Mouse (Mus musculus): ENCODE results near the gene Atp4b.

Gene Atp4b

DNA sequence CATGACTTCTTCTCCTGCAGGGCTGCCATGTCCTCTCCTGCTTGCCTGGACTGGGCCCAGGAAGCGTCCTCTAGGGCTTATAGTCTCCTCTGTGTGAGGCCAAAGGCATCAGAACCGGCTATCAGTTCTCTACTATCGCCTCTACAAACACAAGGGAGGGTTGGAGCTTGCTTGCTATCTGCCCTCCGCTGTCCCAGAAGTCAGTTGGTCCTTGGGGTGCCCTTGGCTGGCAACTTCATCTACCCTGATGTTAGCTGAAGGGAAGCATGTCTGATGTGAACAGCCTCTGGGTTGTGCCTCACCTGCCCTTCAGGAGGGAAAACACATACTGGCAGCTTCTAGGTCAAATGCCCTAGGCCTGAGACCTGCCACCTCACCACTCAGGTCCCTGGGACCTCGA is at the start of gene Atp4b:
TSS of gene Atp4b (minus strand) at position 101 of the 400 bp plus-strand sequence.
- DNase-seq = no peak

DNA sequence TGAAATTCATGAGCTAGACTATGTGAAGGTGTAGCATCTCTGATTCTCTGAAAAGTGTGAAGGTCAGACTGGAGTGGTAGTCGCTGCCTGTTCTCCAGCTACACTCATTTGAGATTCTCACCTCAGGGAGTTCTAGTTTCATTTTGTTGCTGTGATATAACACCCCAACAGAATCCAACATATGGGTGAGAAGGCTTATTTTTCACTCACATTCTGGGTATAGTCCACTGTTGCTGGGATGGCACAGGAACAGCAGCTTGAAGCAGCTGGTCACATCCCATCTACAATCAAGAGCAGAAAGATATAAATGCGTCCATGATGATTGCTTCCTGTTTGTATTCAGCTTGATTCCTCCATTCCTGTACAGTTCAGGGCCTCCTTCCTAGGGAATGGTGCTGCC is 45.5 kb upstream of the Atp4b start:
- no peak for DNase-seq

DNA sequence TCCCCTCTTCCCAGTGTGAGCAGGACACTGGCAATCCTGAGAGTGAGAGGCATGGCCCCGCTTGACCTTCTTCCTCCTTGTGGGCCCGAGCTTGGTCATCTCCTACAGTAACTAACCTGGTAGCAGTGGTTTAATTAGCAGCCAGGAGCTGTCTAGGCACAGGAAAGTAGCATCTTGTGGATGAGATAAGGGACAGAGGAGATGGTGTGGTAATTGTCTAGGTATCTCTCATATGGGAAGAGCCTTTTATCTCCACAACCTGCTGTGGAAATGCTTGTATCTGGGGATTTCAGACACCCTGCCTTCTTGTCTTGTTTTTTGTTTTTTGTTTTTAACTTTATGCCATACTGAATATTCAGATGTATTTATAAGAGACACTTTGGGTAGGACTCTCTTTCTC is 40.9 kb upstream of the Atp4b start:
- no peak for DNase-seq

DNA sequence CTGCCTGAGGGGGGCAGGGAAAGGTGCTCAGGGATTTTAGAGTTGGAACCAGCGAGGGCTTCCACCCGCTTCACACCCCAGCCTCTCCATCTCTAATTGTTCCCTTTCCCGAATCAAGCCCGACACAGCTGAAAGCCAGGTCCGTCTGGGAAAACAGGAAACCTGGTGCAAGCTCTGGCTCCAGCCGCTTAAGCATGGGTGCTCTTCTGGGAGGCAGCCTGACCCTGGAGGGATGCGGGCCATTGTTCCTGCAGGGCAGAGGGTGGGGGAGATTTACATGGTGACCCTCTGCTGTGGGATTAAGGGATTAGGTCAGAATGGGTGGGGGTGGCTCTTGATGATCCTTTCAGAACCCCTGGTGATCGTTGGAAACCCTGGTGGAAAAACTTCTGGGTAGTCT is 39.4 kb upstream of the Atp4b start:
- DNase-seq = no peak

DNA sequence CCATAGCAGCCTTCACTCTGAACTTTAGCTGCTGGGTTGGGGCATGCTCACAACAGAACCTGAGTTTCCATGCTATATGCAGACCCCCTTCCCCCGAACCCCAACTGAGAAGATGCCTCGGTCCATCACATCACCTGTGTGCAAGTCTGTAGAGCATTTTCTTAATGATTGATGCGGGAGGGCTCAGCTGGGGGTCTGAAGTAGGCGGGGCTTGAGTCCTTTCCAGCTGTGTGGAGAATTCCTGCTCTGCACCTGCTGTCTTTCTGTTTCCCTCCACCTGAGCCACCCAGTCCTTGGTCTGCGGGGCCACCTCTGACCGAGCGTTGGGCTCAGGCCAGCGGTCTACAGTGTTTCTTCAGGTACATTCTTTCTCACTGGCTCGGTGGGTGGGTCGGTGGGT is 38.3 kb upstream of the Atp4b start, which contains the start of gene Tmem255b:
TSS of gene Tmem255b (plus strand) at position 301 of the 400 bp plus-strand sequence.
- no peak for DNase-seq

DNA sequence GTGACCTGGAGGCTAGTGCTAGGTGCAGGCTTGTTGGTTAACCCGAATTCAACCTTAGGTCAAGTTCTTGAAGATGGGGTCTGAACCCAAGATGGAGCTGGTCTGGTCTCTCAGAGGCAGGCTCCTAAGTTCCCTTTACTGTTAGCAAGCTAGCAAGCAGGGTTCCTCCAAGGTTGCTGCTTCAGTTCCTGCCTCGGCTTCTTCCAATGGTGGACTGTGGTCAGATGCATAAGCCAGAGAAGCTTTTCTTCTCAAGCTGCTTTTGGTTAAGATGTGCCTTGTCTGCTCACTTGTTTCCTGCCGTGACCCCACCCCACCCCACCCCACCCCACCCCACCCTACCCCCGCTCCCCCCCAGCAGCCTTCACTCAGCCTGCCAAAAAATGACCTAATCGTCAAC is 36.5 kb upstream of the Atp4b start:
- no peak for DNase-seq

DNA sequence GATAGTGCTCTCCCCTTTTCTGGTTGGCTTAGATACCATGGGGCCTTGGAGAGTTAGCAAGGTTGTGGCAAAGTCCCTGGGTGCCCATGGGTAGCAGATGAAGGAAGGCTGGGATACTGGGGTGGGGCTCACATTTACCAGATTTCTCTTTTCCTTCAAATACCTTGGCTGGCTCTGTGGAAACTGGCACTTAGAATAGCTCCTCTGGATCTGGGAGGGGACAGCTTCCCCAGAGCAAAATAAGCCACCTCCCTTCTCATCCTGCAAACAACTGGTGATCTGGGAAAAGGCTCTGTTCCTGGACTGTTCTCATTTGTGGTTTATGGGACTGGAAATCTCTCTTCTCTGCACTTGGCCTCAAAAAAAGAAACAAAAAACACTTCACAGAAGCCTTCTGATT is 34.2 kb upstream of the Atp4b start:
- no peak for DNase-seq

DNA sequence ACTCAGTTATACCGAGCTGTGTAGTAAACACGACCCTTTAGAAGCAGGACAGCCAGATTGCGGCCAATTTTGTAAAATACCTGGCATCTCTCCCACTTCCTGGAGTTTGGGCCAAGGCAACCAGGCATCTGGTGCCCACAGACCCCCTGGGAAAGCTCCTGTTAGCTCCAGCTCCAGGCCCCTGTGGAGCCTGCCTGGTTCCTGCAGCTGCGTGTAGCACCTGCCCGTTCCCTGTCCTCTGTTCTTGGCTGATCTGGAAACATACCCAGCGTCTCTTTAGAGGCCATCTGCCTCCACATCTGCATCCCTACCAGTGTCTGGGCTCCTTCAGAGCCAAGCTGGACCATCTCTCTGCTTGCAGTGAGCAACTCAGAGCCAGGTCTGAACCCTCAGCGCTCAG is 33.8 kb upstream of the Atp4b start:
- no peak for DNase-seq

DNA sequence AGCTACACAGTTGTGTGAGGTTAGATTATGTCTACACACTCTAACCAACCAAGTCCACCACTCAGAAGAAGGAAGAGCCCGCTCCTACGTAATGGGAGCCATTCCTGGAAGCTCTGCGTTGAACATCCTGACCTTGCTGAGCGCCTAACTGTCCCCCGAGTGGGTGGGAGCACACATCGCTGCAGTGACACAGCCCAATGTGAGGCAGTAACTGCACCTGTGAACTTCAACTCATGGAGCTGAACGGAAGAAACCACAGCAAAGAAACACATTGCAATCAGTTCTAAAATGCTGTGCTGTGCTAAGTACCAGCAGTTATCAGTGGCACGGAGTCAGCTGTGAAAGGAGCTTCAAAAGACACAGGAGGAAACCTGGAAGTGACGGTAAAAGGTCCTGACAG is 31.5 kb upstream of the Atp4b start:
- DNase-seq = no peak

DNA sequence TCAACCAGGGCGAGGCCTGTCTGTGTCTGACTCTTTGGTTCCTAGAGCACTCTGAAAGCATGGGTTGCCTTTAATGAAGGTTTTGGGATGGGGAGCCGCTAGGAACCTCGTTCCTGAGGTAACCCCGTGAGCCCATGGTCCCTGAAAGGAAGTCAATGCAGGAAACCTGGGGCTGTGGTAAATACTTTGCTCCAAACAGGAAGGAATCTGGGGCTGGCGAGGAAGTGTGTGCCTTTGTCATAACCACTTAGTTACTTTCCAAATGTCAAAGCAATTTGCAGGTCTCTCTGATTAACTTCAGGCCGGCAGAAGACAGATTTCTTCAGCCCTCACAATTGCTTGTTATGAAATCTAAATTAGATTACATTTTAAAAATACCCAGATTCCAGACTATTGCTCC is 30.7 kb upstream of the Atp4b start:
- no peak for DNase-seq

DNA sequence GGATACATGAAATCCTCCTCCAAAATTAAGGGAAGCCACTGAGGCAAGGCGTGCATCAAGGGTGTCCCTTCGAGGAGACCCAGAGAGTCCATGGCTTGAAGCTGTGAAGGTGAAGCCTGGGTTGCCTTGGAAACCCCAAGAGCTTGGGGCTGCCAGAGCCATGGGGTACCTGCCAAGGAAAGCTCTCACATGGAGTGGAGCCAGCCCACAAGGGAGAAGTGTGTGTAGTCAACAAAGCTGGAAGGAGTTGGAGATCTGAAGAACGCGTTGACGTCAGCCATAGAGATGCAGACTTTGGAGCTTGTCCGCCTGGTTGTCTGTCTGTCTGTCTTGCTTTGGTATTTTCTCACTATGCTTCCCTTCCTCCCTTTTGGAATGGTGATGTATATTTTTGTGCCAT is 24.3 kb upstream of the Atp4b start:
- DNase-seq = peak; percentile 19

DNA sequence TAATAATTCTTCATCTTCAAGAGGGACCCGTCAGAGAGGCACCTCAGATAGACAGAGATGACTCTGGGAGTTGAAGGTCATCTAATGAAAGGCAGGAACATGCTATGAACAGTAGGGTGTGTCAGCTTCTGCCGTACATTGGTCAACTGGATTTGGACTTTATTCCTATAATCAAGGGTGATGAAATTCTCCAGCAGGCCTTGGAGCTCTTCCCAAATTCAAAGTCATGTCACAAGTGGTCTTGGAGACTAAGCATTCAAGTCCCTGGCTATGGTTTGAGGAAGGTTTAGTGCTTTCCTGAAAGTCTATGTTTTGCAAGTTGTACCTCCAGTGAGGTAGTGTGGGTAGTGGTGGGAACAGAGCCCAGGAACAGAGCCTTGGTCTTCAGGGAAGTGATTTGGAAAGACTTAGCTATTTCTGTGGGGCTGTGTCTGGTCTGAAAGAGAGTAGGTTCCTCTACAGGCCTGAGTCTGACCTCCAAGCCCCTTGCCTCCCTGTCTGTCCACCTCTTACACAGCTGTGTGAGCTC is 22.6 kb upstream of the Atp4b start:
- no peak for DNase-seq

DNA sequence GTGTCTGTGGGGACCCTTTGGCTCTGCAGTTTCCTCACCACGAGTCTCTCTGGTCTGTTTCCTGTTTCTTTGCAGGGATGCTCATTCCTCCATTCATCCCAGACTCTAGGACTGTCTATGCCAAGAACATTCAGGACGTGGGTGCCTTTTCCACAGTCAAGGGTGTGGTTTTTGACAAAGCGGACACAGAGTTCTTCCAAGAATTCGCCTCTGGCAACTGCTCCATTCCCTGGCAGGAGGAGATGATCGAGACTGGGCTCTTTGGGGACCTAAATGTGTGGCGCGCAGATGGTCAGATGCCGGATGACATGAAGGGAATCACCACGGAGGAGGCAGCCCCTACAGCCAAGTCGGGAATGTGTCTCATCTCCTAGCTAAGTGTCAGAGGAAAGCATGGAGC is 19.3 kb upstream of the Atp4b start:
- DNase-seq = no peak

DNA sequence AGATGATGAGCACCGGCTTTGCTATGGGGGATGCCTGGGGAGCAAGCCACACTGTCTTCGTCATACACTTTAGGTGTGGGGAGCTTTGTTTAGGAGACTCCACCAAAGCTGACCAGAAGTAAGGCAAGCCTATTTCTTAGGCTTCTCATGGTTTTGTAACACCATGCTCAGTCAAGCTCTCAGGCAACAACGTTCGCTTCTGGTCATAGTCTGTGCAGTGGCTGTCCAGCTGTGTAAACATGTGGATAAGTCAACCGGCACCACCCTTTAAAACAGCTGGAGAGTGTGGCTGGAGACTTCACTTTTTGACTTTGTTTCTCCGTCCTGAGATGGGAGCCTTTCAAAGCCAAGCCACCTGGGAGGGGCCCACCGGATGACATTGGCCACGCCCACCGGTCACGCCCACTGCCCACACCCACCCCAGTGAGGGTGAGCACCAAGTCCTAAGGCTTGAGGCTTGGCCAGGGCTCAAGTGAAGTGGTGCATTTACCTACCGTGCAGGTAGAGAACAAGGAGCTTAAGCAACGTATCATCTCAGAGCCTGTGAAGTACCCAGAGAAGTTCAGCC is 17.3 kb upstream of the Atp4b start:
- DNase-seq = no peak

DNA sequence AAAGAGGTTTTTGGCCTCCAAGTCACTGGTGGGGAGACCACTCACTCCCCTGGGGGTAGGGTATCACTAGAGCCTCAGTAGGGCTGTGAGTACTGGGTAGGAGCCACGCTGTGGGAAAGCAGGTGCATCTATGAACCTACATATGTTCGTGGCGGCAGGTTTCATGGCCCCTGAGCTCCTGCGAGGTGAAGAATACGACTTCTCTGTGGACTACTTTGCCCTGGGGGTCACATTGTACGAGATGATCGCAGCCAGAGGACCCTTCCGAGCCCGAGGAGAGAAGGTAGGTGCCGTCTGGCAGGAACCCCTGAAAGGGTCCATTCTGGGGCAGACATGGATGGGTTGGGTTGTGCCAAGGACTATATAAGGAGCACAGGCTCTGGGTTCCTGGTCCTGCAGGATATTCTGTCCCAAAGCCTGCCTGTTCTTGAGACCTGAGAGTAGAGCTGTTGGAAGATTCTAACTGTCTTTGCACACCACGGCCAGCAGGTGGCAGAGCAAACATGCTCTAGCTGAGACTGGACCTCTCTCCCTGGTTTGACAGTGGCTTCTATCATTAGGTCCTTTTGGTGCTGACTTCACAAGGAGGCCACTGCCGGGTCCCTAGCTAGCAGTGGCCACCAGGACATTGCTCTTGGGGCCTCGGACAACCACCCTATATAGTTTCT is 16.4 kb upstream of the Atp4b start:
- DNase-seq = peak; percentile 63

DNA sequence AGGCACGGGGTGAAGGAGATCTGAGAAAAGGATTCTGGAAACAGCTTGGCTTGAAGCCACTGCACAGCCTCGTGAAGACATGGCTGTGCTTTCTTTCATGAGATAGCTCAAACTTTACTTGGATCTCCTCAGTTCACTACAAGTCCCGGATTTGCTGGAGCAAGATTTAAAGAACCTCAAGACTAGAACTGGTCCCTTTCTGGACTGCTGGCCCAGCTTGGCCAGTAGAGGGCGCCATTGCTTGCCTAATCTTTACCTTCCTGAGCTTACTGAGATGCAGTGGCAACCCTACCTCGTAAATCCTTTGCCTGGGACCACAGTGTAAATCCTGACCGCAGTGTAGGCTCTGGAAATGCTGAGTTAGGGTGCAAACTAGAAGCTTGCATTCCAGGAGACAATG is 15.0 kb upstream of the Atp4b start:
- peak; percentile 68 for DNase-seq

DNA sequence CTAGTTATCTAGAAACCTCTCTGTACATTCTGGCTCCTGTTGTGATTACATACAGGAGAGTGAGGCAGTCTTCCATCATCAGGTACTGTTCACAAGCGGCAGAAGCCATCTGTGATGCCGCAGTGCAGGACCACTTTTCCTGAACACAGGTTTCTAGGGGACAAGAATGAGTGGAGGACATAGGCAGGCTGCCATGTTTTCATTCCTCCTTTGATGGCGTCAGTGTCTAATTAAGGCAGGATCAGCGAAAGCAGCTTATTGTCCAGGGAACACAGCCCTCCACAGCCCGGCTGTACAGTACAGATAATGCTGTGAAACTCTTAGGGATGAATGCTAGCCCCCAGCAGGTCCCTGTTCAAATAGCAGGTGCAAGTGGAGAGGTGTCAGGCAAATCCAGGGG is 9.4 kb upstream of the Atp4b start:
- DNase-seq = no peak

DNA sequence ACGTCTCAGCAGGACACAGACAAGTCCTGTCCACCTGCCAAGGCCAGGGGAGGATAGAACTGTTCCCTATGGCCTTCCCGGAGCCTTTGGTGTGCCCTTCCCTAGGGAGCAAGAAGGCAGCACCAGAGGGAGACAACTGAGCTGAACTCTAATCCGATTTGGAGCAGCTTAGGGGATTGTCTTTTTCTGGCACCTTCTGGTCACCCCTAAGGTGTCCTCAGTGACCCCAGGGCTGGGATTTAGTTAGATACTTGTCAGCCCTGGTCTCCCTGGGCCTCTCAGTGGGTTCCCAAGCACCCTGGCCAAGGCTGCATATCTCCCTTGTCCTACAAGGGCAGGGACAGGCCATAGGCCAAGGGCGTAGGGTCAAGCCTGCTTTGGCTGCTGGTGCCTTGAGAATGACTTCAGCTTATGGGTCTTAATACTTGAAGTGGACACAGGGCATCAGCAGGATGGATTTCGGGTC is 8.1 kb upstream of the Atp4b start, which contains the start of gene Grk1:
TSS of gene Grk1 (plus strand) at position 416 of the 466 bp plus-strand sequence.
- DNase-seq = no peak

DNA sequence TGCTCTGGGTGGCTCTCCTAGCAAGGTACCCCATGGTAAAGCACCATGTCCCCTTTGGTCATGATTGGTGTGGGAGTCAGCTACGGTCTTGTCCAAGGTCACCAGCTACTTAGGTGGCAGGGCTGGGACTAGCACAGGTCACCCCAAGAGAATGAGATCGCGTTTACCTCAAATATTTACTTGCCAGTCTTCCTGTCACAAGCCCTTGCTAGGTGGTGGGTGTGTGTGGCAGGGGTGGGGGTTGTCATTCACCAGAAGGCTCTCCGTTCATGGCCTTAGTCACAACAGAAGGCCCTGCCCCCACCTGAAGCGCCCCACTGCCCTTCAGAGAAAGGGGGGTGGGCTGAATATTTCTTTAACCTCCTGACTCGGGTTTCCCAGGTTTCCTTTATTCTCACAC is 6.9 kb upstream of the Atp4b start:
- DNase-seq = no peak

DNA sequence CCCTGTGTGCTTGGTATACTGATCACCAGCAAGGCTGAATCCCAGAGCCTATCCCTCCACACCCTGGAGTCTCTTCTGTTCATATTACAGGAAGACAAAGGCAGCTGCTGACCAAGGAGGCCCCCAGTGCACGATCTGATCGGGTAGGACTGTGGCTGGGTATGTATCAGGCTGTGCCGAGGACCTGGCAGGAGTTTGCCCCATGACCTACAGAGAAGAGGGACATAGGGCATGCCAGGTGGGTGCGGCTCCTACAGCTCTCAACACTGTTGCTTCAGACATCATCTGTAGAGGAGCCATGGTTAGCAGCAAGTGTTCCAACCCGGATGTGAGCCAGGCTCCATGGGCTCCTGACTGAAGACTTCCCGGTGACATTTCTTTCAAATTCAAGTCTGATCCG is 2.8 kb downstream of the Atp4b start:
- DNase-seq = no peak

DNA sequence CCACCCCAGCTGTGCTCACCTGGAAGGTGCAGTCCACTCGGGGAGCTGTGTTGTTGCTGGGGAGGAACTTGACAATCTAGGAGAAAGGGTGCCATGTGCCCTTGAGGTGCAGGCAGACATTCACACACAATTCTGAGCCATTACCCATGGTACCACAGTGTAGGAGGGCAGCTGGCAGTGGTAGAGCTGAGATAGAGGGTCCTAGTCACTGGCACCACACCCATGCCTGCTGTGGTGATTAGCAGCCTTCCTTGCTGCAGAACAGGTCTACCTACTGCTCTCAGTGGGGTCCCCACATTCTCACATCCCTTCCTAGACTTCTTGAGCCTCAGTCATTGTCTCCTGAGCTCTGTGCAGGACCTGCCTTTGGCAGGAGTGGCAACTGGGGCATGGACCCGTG is 7.9 kb downstream of the Atp4b start:
- no peak for DNase-seq

DNA sequence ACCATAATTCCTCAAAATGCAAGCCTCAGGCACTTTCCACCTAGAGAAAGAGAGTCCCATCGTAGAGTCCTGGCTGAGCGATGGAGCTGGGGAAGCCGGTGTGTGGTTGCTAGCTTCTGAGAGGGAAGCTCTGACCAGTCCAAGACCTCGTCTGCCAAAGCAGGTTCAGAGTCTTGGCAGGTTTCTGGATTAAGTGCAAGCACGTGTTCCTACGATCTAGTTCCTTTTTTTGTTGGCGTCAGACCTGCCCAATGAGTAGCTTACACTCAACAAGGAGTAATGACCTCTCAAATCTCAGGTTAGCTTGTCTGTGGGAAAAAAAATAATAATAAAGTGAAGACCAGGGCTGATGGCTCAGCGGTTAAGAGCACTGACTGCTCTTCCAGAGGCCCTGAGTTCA is 8.9 kb downstream of the Atp4b start:
- DNase-seq = no peak

DNA sequence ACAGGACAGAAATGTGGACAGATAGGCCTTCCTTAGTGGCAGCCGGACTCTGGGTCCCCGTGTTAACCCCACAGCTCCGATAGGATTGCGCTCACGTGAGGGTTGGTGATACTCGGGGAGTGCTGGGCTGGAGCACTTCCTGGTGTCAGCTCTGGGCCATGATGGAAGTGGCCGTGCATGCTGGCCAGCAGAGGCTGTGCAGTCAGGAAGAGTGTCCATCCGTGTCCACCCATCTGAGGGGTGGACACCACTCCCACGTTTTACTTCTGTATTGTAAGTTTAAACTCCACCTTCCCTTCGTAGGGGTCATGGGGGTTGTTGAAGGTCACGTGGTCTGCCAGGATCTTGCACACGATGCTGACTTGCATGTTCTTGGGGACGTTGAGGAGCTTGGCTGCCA is 10.3 kb downstream of the Atp4b start:
- no peak for DNase-seq

DNA sequence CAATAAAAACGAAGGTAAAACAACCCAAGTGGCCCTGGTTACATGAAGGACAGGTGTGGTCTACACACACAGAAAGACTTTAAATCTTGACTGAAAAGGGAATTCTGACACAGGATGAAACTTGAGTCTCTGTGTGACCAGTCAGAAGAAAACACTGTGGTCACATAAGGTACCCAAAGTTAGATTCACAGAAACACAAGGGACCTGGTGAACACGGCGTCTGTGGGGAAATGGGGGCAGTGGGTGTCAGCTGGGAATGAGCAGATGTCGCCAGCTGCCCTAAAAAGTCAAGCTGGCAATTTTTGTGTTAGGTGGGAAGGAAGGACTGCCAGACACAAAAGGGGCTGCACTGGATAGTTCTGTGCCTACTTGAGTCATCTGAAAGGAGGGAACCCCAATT is 13.6 kb downstream of the Atp4b start:
- DNase-seq = no peak

DNA sequence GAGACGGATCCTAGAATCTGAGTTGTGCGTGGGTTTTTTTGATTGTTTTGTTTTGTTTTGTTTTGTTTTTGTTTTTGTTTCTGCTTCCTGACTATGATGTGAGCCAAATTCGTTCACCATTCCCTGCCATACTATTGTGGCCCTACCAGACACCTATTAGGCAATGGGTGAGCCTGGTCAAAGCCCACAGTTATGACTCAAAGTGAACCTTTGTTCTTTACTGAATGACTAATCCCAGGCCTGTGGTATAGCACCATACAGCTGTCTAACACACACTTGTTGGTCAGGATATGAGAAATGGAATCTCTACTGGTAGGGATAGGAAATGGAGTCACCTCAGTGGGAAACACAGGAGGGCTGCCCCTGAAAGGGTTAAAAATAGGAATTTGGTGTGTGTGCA is 14.1 kb downstream of the Atp4b start:
- no peak for DNase-seq

All from right cerebral cortex, postnatal 14 days (tissue).